Mouse (Mus musculus) CH12.LX (cell line): ENCODE data around the gene Pdpk1. TPM values are rescaled to one million over a fixed set of nuclear protein-coding genes. Genes with fewer than 3 reads are reported as not detected.

Experiments used
- DNase-seq: peaks from one replicate; pipeline ENCODE4 v3.0.0-alpha.2; 2013; ENCODE audit errors: extremely low read depth
- H3K27ac ChIP-seq: 2 replicates; pipeline ENCODE4 v1.5.1; 2012; ENCODE audit warnings: low read depth, mild to moderate bottlenecking, control low read depth, moderate library complexity; ENCODE audit not compliant: insufficient read depth
- H3K27me3 ChIP-seq: replicated peaks from 2 replicates; pipeline ENCODE3; 2012; ENCODE audit warnings: inconsistent platforms
- H3K36me3 ChIP-seq, 2 experiments: replicated peaks in 1 of 2; 2 replicates each; pipeline versions ENCODE3 to v1.6.1; 2012; ENCODE audit warnings: inconsistent platforms in 1 of 2, low read length in 1 of 2, mild to moderate bottlenecking in 1 of 2, mixed read lengths in 1 of 2, moderate library complexity in 1 of 2; ENCODE audit not compliant: control insufficient read depth in 1 of 2, insufficient read depth in 1 of 2
- H3K4me1 ChIP-seq, 2 experiments: 2 replicates each; pipeline ENCODE4 v1.6.1; 2012; ENCODE audit warnings: inconsistent platforms in 1 of 2, moderate library complexity in 1 of 2; ENCODE audit not compliant: insufficient read depth in 2 of 2, control insufficient read depth in 1 of 2
- H3K4me2 ChIP-seq: 2 replicates; pipeline ENCODE4 v1.6.1; 2012; ENCODE audit warnings: low read depth, mild to moderate bottlenecking, control low read depth; ENCODE audit not compliant: poor library complexity, insufficient read depth, severe bottlenecking
- H3K4me3 ChIP-seq, 3 experiments: fragments of 150-350 bp in 1 of 3; sonication (generic) in 1 of 3; replicated peaks in 1 of 3; 2 replicates each; pipeline versions ENCODE3 to v1.5.1; 2011 to 2012; ENCODE audit warnings: low read depth in 2 of 3, low read length in 2 of 3, mild to moderate bottlenecking in 2 of 3, moderate library complexity in 2 of 3, control low read depth in 1 of 3, improper control_type of control experiment in 1 of 3, inconsistent platforms in 1 of 3, mixed read lengths in 1 of 3; ENCODE audit not compliant: poor library complexity in 1 of 3
- H3K79me2 ChIP-seq: replicated peaks from 2 replicates; pipeline ENCODE4 v1.6.1; 2012; ENCODE audit warnings: mild to moderate bottlenecking, moderate library complexity; ENCODE audit not compliant: control insufficient read depth, poor library complexity, insufficient read depth, severe bottlenecking; ENCODE audit errors: extremely low read depth
- H3K9ac ChIP-seq: 2 replicates; pipeline ENCODE4 v1.6.1; 2012; ENCODE audit warnings: low read depth, mild to moderate bottlenecking, control low read depth, moderate library complexity; ENCODE audit not compliant: insufficient read depth
- H3K9me3 ChIP-seq: replicated peaks from 2 replicates; pipeline ENCODE3; 2012; ENCODE audit warnings: low read length, inconsistent platforms, mixed read lengths
- BHLHE40 ChIP-seq: IDR thresholded peaks from 2 replicates; pipeline ENCODE4 v1.6.1; 2011; ENCODE audit warnings: mild to moderate bottlenecking, low read depth, low read length, improper control_type of control experiment
- CHD2 ChIP-seq: IDR thresholded peaks from 2 replicates; pipeline ENCODE4 v1.6.1; 2011; ENCODE audit warnings: low read length, improper control_type of control experiment
- CTCF ChIP-seq, 2 experiments: IDR thresholded peaks in 1 of 2; conservative IDR thresholded peaks in 1 of 2; 2 replicates each; pipeline ENCODE4 v1.5.1; 2011 to 2012; ENCODE audit warnings: low read depth in 2 of 2, low read length in 2 of 2, improper control_type of control experiment in 1 of 2, inconsistent platforms in 1 of 2, mild to moderate bottlenecking in 1 of 2, moderate library complexity in 1 of 2
- ELF1 ChIP-seq: IDR thresholded peaks from 2 replicates; pipeline ENCODE4 v1.6.1; 2014; ENCODE audit warnings: low read depth, mild to moderate bottlenecking, inconsistent platforms, low read length, improper control_type of control experiment
- EP300 ChIP-seq: IDR thresholded peaks from 2 replicates; pipeline ENCODE4 v1.6.1; 2011; ENCODE audit warnings: low read length, improper control_type of control experiment
- ETS1 ChIP-seq: conservative IDR thresholded peaks from 2 replicates; pipeline ENCODE4 v1.6.1; 2012; ENCODE audit warnings: low read depth, mild to moderate bottlenecking, inconsistent platforms, low read length, improper control_type of control experiment, moderate library complexity
- IRF4 ChIP-seq: IDR thresholded peaks from 2 replicates; pipeline ENCODE4 v1.6.1; 2014; ENCODE audit warnings: low read depth, mild to moderate bottlenecking, inconsistent platforms, low read length, improper control_type of control experiment
- JUN ChIP-seq: IDR thresholded peaks from 2 replicates; pipeline ENCODE4 v1.6.1; 2011; ENCODE audit warnings: low read depth, mild to moderate bottlenecking, low read length, improper control_type of control experiment, moderate library complexity; ENCODE audit not compliant: insufficient read depth
- JUND ChIP-seq: conservative IDR thresholded peaks from 2 replicates; pipeline ENCODE4 v1.6.1; 2011; ENCODE audit warnings: low read depth, low read length, improper control_type of control experiment
- KAT2A ChIP-seq: IDR thresholded peaks from 2 replicates; pipeline ENCODE4 v1.6.1; 2012; ENCODE audit warnings: low read length, improper control_type of control experiment, inconsistent platforms; ENCODE audit not compliant: insufficient replicate concordance
- MAFK ChIP-seq: IDR thresholded peaks from 2 replicates; pipeline ENCODE4 v1.6.1; 2011; ENCODE audit warnings: low read length, improper control_type of control experiment; ENCODE audit not compliant: insufficient replicate concordance
- MAZ ChIP-seq: IDR thresholded peaks from 2 replicates; pipeline ENCODE4 v1.6.1; 2012; ENCODE audit warnings: low read depth, mild to moderate bottlenecking, inconsistent platforms, low read length, improper control_type of control experiment, moderate library complexity
- MEF2A ChIP-seq: IDR thresholded peaks from 2 replicates; pipeline ENCODE4 v1.6.1; 2014; ENCODE audit warnings: low read depth, mild to moderate bottlenecking, inconsistent platforms, low read length, improper control_type of control experiment, borderline replicate concordance
- MXI1 ChIP-seq: IDR thresholded peaks from 2 replicates; pipeline ENCODE4 v1.6.1; 2011; ENCODE audit warnings: mild to moderate bottlenecking, low read depth, low read length, improper control_type of control experiment
- NRF1 ChIP-seq: IDR thresholded peaks from 2 replicates; pipeline ENCODE4 v1.6.1; 2014; ENCODE audit warnings: low read depth, mild to moderate bottlenecking, inconsistent platforms, low read length, improper control_type of control experiment, moderate library complexity
- PAX5 ChIP-seq: IDR thresholded peaks from 2 replicates; pipeline ENCODE4 v1.6.1; 2012; ENCODE audit warnings: low read length, inconsistent platforms, mixed read lengths
- RAD21 ChIP-seq: IDR thresholded peaks from 2 replicates; pipeline ENCODE4 v1.6.1; 2011; ENCODE audit warnings: low read depth, mild to moderate bottlenecking, low read length, improper control_type of control experiment, moderate library complexity
- RCOR1 ChIP-seq: conservative IDR thresholded peaks from 2 replicates; pipeline ENCODE4 v1.6.1; 2012; ENCODE audit warnings: low read depth, mild to moderate bottlenecking, inconsistent platforms, low read length, improper control_type of control experiment
- TBP ChIP-seq: conservative IDR thresholded peaks from 2 replicates; pipeline ENCODE4 v1.6.1; 2011; ENCODE audit warnings: low read depth, low read length, improper control_type of control experiment
- TCF12 ChIP-seq: IDR thresholded peaks from 2 replicates; pipeline ENCODE4 v1.6.1; 2014; ENCODE audit warnings: low read depth, mild to moderate bottlenecking, inconsistent platforms, low read length, improper control_type of control experiment
- UBTF ChIP-seq: IDR thresholded peaks from 2 replicates; pipeline ENCODE4 v1.6.1; 2012; ENCODE audit warnings: low read depth, mild to moderate bottlenecking, inconsistent platforms, low read length, improper control_type of control experiment, moderate library complexity
- USF1 ChIP-seq: IDR thresholded peaks from 2 replicates; pipeline ENCODE4 v1.6.1; 2014; ENCODE audit warnings: low read depth, mild to moderate bottlenecking, inconsistent platforms, low read length, improper control_type of control experiment
- ZMIZ1 ChIP-seq: IDR thresholded peaks from 2 replicates; pipeline ENCODE4 v1.6.1; 2012; ENCODE audit warnings: low read depth, mild to moderate bottlenecking, inconsistent platforms, low read length, improper control_type of control experiment
- ZNF384 ChIP-seq: IDR thresholded peaks from 2 replicates; pipeline ENCODE4 v1.6.1; 2012; ENCODE audit warnings: low read depth, low read length, improper control_type of control experiment, inconsistent platforms
- dilution Hi-C: fragments of 300-500 bp; cut with MboI; formaldehyde crosslinking; loops from 2 replicates; pipeline ENCODE4 v1.14.3; 2020; ENCODE audit warnings: low sequenced_read_pairs; ENCODE audit not compliant: extremely low pct_unique_long_range_greater_than_20kb, extremely low pct_ligation_motif_present
- in situ Hi-C: fragments of 300-500 bp; cut with MboI; formaldehyde crosslinking; loops from 3 replicates; pipeline ENCODE4 v1.14.3; 2019; ENCODE audit warnings: low sequenced_read_pairs, low pct_ligation_motif_present, low pct_unique_long_range_greater_than_20kb, mixed read lengths
- polyA plus RNA-seq: library from polyadenylated mRNA; unstranded; fragments of >175 nt; gene quantifications from 2 replicates; pipeline ENCODE4 v1.2.1, GENCODE M21; 2012; ENCODE audit warnings: low read depth; ENCODE audit not compliant: insufficient read length
- total RNA-seq, 2 experiments: library from RNA; depleted of rRNA; stranded (reverse); fragments of 300-350 nt in 1 of 2; fragments of >200 nt in 1 of 2; gene quantifications; 2 replicates each; pipeline ENCODE4 v1.2.3; 2012 to 2014

Gene Pdpk1
- total and polyA plus RNA-seq, 3 experiments, result 12.2 to 17.0 (median 15.9) TPM

GRCm38 (mm10) chr17:24191481-24191880 lies 40.8 kb upstream of the Pdpk1 start:
- DNase-seq, result no peak
- no peak overlapping the region for H3K9ac ChIP-seq
- dilution Hi-C loops, result no loop called here

GRCm38 (mm10) chr17:24190934-24191333 lies 40.2 kb upstream of the Pdpk1 start:
- dilution Hi-C loops, result no loop called here
- no peak overlapping the region for H3K9ac ChIP-seq
- no peak overlapping the region for H3K4me3 ChIP-seq
- no peak overlapping the region for H3K27ac ChIP-seq
- no peaks in the 10 kb centered on the region for H3K27me3 ChIP-seq
- no peak for TF ChIP-seq TBP
- no peak for TF ChIP-seq JUND
- TF ChIP-seq MEF2A, result no peak
- TF ChIP-seq RCOR1, result no peak
- no peak for TF ChIP-seq ZMIZ1
- TF ChIP-seq PAX5, result no peak
- no peak for TF ChIP-seq ETS1
- no peak for TF ChIP-seq NRF1
- no peak for TF ChIP-seq CTCF (conservative IDR thresholded peaks at IDR 0.05 in 1 of 2, IDR thresholded peaks at IDR 0.05 in 1 of 2; ENCODE audit: low read depth in 2 of 2, low read length in 2 of 2)
- TF ChIP-seq MAZ, result no peak
- TF ChIP-seq JUN, result no peak
- TF ChIP-seq KAT2A, result no peak
- TF ChIP-seq MAFK, result no peak
- in situ Hi-C loops, result no loop called here
- DNase-seq, result no peak
- no peaks in the 10 kb centered on the region for H3K79me2 ChIP-seq
- H3K4me1 ChIP-seq, result peaks cover 10 to 35% of the 10 kb centered on the region in 2 experiments
- H3K4me2 ChIP-seq, result no peak overlapping the region
- peaks cover 0 to 26% of the 10 kb centered on the region in 2 experiments for H3K36me3 ChIP-seq
- no peaks in the 10 kb centered on the region for H3K9me3 ChIP-seq

More at GRCm38 (mm10) chr17:24191481-24191880, 40.8 kb upstream of the Pdpk1 start:
- TF ChIP-seq EP300, result no peak
- TF ChIP-seq JUND, result no peak
- no peak for TF ChIP-seq ELF1
- TF ChIP-seq IRF4, result no peak
- no peak for TF ChIP-seq MXI1
- TF ChIP-seq CHD2, result no peak
- no peak for TF ChIP-seq RAD21
- no peak for TF ChIP-seq CTCF (conservative IDR thresholded peaks at IDR 0.05 in 1 of 2, IDR thresholded peaks at IDR 0.05 in 1 of 2; ENCODE audit: low read depth in 2 of 2, low read length in 2 of 2)
- TF ChIP-seq BHLHE40, result no peak
- TF ChIP-seq NRF1, result no peak
- no peak for TF ChIP-seq RCOR1
- no peak for TF ChIP-seq TBP
- no peak for TF ChIP-seq TCF12
- no peak for TF ChIP-seq ZNF384
- TF ChIP-seq ZMIZ1, result no peak
- no peak for TF ChIP-seq PAX5
- no peak for TF ChIP-seq MEF2A
- TF ChIP-seq UBTF, result no peak
- TF ChIP-seq USF1, result no peak
- Histone ChIP-seq H3K27ac (no peak overlapping the region), H3K9me3 (no peaks in the 10 kb centered on the region), H3K27me3 (no peaks in the 10 kb centered on the region), H3K4me2 (no peak overlapping the region), H3K4me3 (no peak overlapping the region), H3K4me1 (peaks cover 10 to 35% of the 10 kb centered on the region in 2 experiments), H3K36me3 (peaks cover 0 to 24% of the 10 kb centered on the region in 2 experiments), H3K79me2 (no peaks in the 10 kb centered on the region)
- in situ Hi-C loops, result no loop called here
